Mouse (Mus musculus) CD4-positive helper T cell, adult 2 months (primary cell): ENCODE data around the gene Irf8.

Experiments used
- DNase-seq: peaks from one replicate; pipeline ENCODE4 v3.0.0-alpha.2; 2012; ENCODE audit warnings: low read depth, missing footprints, low spot score

Irf8 gene

GRCm38 (mm10) chr8:120719586-120720236 is 16.4 kb upstream of the Irf8 start:
- DNase-seq = no peak

DNA sequence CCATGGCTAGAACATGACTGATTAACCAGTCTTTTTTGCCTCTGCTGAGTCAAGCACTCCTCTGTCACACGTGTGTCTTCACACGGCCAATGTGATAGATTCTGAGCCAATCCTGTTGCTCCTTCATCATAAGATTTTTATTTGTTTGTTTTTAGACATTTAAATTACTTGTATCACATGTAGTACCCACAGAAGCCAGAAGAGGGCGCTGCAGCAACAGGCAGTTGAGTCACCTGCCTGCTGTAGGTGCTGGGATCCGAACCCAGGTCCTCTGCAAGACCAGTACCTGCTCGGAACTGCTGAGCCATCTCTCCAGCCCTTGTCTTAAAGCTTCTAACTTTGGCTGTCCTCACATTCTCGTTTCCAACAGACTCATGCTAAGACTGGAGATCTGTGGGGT is 13.1 kb upstream of the Irf8 start:
- DNase-seq = no peak

DNA sequence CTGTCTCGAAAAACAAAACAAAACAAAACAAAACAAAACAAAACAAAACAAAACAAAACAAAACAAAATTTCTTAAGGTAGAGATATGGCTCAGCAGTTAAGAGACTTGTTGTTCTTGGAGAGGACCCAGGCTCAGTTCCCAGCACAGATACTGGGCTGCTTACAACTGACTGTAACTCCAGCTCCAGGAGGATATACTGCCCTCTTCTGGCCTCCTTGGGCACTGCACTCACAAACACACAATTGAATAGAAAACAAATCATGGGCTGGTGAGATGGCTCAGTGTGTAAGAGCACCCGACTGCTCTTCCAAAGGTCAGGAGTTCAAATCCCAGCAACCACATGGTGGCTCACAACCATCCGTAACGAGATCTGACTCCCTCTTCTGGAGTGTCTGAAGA is 12.1 kb upstream of the Irf8 start:
- DNase-seq = peak; percentile 26

GRCm38 (mm10) chr8:120724816-120725575 is 11.2 kb upstream of the Irf8 start:
- DNase-seq = peak; percentile 38

DNA sequence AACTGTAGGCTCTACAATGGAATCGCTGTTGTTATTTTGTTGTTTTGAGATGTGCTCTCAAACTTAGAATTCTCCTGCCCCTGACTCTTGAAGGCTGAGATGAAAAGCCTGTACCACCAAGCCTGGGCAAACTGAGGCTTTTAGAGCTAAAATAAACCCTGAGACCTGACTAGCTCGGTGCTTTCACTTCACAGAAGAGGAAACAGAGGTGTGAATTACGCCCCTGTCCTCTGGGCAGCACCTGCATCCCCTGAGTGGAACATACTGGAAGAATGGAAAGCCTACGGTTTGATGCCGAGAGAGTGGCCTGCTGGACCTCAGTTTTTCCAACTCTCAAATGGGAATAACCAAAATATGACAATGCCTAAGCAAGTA is 10.6 kb upstream of the Irf8 start:
- DNase-seq = peak; percentile 12

- DNase-seq = peak; percentile 15
Observed at GRCm38 (mm10) chr8:120726051-120726450, 10.1 kb upstream of the Irf8 start.

DNA sequence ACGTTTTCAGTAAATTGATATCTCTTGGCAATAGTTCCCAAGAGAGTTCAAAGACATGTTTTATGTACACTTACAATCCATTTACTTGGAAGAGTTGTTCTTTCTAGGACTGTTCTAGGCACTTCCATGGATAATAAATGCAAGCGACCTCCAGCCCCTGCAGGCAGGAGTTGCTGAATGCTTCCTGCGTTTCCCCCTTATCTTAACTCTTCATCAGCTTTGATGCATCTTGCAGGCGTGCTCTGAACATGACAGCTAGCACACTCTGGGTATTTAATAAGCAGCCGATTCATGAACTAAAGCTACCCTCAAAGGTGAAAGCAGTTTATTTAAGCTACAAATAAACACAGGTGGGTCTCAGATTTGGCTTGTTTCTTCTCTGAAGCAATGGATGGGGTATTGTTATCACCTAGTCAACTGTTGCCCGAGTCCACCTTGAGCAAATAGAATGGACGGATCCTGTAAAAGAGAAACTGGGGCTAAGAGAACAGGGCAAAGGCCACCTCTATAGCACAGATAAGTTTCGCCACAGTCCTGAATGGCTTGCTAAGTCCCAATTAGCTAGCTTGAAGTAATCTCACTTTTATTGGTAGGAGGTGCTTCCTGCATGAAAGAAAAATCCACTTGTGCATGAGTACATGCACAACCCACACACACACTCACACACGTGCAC is 7.5 kb upstream of the Irf8 start:
- peak; percentile 29 for DNase-seq

- no peak for DNase-seq
Observed at GRCm38 (mm10) chr8:120731582-120731981, 4.6 kb upstream of the Irf8 start.

GRCm38 (mm10) chr8:120732068-120732467 is 4.1 kb upstream of the Irf8 start:
- no peak for DNase-seq

DNA sequence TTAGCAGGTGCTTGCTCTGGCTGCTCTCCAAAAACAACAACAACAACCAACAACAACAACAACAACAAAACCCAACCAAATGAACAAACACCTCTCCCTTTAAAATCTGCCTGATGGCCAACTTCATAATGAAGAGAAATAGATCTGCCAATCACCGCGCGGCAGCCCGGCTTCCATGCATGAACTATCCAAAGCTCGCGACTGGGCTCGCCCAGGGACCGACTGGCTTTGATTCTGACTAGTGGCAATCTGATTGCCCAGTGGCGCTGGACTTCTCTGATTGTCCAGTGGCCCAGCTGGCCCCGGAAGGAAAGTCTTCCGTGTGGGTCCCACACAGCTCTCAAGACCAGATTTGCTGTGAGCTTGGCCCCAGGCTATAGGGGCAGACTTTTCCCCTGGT is 328 bp downstream of the Irf8 start:
- no peak for DNase-seq

DNA sequence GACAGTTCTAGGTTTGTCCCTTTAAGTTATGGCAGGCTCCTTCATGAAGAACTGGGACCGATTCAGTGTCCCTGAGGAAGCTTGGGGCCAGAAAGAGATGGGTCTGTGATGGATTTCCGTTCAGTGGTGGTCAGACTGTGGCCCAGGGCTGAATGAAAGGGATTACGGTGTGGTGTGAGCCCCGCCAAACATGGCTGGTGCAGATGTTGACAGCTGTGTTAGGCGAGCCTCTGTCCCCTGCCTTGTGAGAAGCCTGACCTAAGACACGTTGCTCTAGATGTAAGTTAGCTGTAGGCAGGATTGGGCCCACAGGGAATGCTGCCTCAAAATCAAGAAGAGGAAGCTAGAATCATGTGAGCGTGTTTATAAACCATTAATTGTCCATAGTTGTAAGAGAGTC is 1.0 kb downstream of the Irf8 start:
- no peak for DNase-seq

DNA sequence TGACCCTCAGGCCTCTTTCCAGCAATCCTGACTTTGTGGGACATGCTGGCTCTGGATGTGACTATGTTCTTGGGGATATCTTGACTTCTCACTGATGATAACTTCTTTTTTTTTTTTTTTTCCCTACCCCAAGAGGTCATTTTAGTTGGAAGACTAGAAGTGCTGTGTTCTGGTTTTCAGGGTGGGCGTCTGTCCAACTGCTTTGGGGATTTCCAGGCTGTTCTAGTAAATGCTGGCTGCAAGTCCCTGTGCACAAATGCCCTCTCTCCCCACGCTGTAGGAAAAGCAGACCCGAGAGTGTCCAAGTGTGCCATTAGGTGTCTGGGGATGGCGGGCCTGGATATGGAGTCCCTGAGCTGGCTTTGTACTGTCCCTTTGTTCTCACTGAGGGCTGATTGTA is 2.6 kb downstream of the Irf8 start:
- no peak for DNase-seq

GRCm38 (mm10) chr8:120739526-120739925 is 3.4 kb downstream of the Irf8 start:
- DNase-seq = no peak

DNA sequence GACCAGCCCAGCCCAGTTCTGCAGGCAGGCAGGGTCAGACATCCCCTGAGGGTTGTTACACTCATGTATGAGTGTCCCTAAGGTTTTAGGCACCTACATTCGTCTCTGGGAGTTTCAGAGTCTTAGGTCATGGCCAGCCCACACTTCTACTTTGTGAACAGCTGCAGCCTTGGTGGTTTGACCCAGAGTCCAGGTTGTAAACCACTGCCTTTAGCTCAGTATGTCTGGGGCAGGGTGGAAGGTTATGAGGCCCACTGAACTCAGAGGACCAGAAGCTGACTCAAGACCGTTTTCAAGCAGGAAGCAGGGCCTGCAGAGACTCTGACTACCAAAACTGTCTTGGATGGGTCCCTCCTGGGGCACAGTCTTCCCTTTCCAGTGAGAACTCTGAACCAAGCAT is 4.4 kb downstream of the Irf8 start:
- DNase-seq = no peak

GRCm38 (mm10) chr8:120741001-120741400 is 4.8 kb downstream of the Irf8 start:
- DNase-seq = no peak

- no peak for DNase-seq
Observed at GRCm38 (mm10) chr8:120741815-120742530, 5.8 kb downstream of the Irf8 start.

DNA sequence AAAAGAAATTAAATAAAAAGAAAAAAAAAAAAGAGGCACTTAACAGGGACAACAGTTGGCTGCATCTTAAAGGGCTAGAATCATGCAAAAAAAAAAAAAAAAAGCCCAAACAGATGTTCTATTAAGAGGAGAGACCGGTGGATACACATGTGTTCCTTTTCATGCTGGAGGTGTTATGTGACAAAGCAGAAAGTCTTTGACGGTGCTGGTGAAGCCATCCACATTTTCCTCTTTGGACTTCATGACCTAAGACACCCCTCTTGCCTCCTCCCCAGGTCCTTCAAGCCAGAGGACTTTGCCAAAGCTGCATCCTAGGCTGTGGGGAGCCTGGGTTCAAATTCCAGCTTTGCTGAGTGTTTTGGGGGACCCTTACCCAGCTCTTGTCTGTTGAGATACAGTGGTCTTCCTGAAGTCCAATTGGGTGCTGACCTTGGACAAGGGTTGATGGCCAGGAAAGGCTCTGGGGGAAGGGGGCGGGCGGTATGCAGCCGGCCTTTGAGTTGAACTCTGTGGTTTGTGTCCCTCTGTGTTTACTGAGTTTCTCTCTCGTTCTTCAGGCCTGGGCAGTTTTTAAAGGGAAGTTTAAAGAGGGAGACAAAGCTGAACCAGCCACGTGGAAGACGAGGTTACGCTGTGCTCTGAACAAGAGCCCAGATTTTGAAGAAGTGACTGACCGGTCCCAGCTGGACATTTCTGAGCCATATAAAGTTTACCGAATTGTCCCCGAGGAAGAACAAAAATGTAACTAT is 7.2 kb downstream of the Irf8 start:
- DNase-seq = no peak

DNA sequence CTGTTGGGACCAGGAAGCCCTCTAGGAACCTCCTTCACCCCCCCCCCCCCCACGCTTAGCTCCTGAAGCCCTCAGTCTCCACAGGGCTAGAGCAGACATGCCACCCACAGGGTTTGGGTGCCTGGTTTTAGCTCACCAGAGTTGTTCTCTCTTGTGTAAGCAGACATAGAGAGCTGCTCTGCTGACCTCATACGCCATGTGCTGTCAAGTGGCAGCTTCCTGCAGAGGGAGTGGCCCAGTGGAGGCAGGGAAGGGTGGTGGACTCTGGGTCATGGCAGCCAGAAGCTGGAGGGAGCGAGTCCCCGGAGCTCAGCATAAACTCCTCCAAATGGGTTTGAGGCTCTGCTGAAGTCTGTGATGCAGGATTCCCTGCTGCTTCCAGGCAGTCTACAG is 7.7 kb downstream of the Irf8 start:
- DNase-seq = no peak

GRCm38 (mm10) chr8:120744448-120744847 is 8.3 kb downstream of the Irf8 start:
- DNase-seq = no peak

- DNase-seq = no peak
Observed at GRCm38 (mm10) chr8:120745226-120745625, 9.1 kb downstream of the Irf8 start.

GRCm38 (mm10) chr8:120746007-120746701 is 10.0 kb downstream of the Irf8 start:
- DNase-seq = no peak
